Mouse (Mus musculus) thymus, postnatal 4 days (tissue): ENCODE measurements around the gene Copz2.

ENCODE experiments used
- DNase-seq: peaks from one replicate; pipeline ENCODE4 v3.0.0; 2021

The Copz2 gene

DNA sequence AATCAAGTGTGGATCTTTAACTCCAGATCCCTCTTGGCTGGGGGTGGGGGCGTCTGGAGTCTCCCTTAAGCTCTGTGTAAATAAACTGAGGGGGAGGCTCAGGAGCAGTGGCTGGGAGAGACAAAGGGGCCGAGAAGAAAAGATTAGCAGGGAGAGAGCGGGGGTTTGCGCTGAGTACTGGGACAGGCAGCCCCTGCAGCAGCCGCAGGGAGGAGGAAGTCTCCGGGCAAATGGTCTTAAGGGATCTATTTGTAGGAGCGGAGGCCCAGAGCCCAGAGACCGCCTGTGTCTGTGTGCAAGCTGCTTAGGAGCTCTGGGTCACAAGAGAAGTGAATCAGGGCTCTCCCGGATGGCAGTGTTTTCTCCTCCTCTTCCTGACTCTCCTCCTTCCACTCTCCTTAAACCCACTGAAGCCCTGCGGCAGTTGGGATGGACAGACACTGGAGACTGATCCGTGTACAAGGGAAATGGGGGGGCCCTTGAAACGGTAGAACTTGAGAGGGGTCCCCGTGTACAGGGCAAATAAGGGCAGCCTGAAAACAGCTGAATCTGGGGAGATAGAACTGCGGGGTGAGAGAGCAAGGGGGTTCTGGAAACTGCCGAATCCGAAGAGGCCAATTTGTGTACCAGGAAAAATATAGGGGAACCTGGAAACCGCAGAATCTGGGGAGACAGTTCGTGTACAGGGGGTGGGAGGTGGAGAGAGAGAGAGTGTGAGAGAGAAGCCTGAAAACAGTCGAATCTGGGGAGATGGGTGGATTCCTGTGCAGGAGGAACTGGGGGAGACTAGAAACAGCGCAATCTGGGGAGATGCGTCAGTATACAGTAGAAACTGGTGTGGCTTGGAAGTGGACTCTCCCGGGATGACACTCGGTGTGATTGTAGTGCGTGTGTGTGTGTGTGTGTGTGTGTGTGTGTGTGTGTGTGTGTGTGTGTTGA lies 23.0 kb downstream of the Copz2 start:
- DNase-seq, result no peak

DNA sequence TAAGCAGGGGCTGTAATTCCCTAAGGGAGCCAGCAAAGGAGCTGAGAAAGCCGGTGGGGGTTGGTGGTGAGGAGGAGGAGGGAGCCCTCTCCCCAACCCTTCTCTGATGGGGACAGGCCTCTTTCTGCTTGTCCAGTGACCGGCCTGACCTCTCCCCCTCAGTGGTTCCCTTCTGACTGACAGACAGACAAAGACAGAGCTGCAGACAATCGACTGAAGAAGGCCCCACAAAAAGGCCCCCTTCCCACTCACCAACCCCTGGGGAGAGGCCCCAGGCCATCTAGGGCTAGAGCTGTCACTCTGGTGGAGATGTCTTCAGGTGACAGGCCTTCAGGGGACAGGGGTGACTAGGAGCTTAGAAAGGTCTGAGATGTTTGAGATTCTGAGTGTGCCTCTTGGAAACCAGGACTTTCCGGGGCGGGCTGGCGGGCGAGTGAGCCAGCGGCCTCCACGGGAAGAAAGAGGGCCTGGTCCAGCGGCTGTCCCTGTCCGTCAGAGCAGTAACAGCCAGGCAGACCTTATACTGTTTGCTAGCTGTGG lies 24.0 kb downstream of the Copz2 start:
- no peak for DNase-seq

DNA sequence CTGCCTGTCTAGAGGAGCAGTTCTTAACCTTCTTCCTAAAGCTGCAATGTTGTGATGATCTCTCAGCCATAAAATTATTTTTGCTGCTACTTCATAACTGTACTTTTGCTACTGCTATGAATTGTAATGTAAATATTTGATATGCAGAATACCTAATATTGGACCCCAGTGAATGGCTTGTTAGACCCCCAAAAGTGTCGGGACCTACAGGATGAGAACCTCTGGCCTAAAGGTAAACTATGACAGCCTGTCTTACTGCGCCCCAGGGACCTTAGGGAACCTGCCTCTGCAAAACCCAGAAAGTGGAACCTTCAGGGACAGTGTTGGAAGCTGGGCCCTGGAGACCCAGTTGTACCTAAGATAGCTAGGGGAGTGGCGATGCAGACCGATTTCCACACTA lies 25.6 kb downstream of the Copz2 start:
- DNase-seq, result no peak

DNA sequence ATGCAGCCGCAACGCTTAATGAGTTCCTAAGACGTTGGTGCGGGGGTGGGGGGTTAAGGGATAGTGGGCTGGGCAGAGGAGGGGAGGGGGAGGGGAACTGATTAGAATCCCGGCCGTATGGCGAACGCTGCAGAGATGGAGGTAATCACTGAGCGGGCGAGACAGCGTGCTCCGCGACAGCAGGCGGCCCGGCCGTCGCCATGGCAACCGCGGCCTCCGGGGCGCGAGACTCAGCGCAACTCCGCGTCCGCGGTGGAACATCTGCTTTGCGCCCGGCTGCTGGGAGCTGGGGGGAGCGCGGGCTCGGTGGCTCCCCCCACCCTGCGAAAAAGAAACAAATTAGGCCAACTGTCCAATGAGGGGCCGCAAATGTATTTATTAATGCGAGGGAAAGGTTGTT lies 26.1 kb downstream of the Copz2 start:
- DNase-seq, result peak; percentile 87

DNA sequence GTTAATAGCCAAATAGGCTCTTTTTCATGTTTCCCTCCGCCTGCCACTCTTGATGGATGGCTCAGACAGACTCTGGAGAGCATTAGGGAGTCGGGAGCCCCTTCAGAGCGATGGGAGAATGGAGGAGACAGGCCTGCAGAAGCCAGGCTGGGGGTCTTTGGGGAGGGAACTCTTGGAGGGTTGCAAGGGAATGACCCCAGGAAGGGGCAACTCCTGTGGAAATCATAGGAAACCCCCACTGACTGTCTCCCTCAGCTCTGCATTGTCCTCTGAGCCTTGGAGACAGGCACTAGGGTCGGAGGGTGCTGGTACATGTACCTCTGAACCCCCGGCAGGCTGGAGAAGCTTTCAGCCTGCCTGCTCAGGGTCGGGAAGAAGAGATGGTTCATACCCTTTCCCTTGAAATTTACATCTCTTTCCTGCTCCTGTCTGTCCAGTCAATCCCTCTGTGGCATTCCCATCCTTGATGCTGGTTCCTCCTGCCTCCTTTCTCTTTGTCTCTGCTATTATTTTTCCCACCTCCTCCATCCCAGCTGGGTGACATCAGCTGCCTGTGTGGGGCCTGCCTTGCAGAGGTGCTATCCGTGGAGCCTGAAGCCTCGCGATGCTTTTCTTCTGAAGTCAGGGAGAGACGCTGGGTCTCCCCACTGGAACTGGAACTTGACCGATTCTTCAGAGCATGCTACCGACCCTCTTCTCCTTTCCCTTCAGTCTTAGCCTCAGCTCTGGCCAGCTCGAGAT lies 26.8 kb downstream of the Copz2 start:
- no peak for DNase-seq

DNA sequence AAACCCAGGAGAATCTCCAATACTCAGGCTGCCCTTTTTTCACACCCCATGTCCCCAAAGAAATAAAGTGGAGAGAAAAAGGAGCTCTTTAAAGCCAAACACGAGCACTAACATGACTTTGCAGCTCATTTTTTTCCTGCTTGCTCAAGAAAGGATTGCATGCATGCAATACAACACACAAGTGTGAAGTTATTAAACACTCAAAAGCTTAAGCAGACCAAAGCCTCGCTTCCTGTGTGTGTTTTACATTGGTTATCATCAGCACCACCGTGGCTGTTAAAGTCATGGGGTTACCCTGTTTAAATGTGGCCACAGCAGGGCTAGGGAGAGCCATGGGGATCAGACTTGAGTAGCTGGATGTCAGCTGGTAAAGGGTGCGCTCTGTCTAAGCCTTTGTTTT lies 27.4 kb downstream of the Copz2 start:
- no peak for DNase-seq

DNA sequence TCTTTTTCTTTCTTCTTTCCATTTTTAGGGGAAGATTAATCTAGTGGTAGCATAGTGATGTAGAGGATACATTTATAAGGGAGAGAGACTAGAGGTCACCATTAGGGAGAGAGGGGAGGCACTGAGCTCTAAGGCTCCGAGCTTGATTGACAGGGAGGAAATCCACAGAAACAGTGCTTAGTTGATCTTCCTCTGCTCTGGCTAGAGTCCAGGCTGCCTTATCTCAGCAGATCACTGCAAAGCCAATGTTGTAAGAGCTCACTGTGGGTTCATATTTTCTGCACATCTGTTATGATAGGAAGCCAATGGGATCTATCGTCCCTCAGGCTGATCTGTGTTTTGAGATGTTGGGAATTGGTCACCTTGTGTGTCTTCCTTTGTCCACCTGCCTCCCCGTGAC lies 29.0 kb downstream of the Copz2 start:
- DNase-seq, result no peak

DNA sequence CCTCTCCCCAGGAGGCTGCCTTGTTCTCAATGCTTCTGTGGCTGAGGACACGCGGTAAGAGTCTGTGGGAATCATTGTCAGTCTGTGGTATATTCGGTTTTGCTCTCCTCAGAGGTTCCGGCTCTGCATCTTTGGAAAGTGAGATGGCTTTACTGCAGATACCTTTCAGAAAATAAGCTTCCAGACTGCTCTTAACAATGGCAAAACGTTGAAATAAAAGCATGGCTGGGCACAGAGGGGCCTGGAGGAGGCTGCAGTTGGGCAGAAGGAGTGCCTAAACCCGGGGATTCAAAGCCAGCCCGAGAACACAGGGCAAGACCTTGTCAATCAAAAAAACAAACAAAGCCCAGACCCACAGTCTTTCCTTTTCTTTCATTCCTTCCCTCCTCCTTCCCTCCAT lies 29.7 kb downstream of the Copz2 start:
- no peak for DNase-seq

DNA sequence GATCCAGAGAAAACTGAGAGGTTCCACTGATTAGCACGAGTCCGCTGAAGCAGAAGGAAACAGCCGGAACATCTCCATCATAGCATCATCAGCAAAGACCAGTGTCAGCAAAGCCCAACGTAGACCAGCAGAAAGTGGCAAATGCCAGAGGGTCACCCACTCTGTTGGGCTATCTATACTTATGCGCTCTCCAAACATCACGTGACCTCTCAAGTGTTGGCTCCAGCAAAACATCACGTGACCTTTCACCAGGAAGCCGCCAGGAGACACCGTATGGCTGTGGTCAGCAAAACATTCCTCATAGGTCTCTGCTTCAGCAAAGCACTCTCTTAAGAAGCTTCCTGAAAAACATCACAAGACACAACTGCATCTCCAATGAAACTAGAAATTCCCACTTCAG lies 30.6 kb downstream of the Copz2 start:
- no peak for DNase-seq

DNA sequence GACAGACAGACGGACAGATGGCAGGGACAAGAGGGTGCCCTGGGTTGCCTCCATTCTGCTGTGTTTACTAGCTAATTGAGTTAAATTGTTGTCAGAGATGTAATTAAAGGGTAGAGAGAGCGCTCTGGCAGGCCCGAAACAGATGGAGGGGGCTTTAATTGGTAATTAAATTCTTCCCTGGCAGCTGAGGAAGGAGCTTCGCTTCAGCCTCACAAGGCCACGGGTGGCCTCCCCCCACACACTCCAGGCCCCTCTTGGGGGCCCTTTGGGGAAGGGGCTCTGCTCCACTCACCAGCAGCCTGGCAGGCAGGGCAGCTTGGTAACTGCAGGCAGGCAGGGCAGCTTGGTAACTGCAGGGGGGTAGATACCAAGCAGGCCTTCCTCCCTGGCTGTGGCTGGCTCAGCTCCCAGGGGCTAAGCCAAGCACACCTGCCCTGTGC lies 36.3 kb downstream of the Copz2 start:
- no peak for DNase-seq

DNA sequence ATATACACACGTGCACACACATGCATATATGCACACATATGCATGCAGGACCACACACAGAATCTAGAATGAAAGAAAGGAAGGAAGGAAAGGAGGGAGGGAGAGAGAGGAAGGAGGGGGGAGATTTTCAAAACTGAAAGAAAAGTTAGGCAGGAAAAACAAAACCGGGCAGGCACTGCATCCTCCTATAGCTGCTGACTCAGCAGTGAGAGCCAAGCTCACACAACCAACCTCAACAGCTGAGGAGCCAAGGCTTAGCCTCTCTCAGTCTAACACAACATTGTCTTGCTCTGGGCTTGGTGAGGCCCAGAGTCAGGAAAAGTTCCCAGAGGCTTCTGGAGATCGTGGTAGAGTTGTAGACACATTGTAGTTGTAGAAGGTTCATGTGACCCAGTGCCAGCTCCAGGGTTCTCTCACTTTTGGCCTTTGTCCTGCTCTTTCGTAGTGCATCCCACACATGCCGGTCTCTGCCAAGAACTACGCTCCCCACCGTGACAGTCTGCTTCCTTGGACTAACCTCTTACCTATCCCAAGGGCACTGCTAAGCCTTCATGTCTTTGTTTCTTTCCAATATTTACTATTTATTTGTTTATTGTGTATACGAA lies 37.4 kb downstream of the Copz2 start:
- DNase-seq, result no peak

DNA sequence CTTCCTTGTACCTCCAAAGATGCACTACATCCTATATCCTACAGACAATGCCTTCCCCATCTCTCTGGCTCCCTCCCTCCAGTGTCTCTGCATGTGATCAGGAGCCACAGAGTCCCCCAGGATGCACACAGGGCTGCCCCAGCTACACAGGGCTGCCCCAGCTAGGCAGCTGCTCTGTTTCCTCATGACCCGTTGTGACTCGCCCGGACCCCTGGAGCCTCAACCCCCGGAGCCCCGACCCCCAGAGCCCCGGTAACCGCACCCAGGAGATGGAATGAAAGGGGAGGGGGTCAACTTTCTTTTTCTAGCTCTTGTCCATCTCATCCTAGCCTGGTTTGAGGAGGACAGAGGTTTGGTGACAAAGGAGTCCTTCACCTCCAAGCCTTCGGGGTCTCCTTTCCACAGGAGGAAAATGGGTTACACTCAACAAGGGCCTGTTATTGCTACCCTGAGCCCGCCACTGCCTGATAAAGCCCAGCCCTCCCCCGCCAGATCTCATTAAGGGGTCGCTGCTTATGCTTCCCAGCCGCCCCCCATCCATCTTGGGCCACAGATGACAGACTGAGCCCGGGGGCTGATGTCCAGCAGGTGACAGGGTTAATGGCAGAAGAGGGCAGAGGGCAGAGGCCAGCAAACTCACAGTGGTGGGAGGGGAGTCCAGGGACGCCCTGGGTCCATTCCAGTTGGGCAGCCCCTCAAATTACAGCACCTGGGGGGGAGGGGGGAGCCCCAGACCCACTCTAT lies 42.3 kb downstream of the Copz2 start:
- DNase-seq, result no peak

DNA sequence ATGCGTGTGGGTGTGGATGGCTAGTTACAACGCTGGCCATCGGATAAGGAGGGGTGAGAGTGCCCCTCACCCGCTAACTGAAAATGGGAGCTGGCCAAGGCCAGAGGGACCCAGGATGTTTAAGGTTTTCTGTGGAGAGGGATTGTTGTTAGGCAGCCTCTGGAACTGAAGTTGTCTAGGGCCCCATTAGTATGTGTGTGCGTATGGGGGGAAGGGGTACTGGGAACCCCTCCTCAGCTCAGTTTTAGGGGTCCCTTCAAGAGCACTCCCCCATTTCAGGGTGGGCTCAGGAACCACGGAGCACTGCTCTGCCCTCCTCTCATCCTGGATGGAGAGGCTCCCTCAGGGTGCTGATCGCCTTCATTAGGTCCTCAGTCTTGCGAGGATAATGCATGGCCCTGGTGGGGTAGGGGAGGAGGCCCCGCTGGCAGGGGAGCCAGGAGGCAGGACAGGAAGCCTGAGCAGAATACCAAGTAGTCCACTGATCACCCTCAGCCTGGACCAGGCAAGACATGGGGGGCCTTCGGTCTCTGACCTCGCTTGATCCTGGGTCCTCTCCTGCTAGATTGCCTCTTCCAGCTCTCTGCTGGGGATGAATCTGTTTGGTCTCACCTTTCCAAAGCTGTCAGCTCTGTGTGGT lies 43.7 kb downstream of the Copz2 start:
- DNase-seq, result no peak

DNA sequence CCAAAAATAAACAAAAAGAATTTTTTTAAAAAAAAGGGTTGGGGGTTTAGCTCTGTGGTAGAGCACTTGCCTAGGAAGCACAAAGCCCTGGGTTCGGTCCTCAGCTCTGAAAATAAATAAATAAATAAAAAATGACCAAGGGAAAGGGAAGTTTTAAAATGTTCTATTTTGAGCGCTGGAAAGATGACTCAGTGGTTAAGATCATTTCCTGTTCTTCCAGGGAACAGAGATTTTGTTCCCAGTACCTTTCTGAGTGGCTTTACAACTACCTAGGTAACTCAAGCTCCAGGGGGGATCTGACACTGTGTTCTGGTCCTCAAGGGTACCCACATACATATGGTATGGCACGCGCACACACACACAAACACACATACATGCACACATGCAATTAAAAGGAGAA lies 46.2 kb downstream of the Copz2 start:
- no peak for DNase-seq

DNA sequence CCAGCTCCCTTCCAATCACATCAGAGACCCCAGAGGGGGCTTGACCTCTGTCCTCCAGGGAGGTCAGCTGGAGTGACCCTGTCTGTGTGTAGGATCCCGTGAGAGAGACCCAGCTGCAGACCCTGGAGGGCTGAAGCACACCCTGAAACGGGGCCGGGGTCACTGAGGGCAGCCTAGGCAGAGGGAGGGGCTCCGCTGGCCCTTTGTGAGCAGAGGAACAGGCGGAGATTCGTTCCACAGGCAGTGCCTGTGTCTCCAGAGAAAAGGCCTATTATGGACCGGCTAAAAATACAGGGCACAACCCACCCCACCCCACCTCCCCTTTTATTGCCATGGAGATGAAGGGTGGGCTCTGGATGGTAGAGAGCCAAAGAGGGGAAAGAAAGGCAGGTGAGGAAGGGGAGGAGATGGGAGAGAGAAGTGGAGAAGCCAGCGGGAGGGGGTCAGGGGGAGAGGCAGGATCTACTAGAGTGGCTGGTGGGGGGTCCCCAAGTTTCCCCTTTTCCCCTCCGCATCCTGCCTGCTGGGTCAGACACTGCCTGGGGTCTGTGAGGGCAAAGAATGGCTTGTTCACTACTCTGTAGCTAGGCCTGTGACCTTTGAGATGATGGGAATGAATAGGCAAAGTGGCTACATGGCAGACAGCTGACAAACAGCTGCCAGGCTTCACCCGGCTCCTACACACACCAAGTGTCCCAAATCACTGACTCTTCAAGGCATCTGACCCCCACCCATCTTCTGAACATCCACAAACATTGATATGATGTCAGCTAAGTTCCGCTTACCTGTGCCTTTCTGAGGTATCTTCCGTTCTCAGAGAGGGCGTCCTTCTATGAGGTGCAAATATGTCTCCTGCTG lies 50.0 kb downstream of the Copz2 start:
- DNase-seq, result no peak

DNA sequence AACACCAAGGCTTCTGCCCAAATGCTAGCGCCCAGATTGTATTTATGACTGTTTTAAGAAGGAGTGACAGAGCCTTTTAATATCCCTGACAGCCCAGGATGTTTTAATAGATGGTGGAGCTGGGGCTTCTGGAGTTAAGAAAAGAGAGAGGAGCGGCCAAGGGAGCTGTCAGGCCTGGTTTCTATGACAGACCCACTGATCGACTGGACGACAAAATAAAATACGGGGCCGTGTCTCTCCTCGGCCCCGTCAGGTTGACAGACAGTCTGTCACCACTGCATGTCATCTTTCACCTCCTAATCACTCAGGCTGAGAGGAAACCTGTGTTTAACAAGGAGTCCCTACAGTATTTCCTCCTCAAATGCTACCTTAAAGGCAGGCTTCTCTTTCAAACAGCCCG lies 51.7 kb downstream of the Copz2 start:
- no peak for DNase-seq

DNA sequence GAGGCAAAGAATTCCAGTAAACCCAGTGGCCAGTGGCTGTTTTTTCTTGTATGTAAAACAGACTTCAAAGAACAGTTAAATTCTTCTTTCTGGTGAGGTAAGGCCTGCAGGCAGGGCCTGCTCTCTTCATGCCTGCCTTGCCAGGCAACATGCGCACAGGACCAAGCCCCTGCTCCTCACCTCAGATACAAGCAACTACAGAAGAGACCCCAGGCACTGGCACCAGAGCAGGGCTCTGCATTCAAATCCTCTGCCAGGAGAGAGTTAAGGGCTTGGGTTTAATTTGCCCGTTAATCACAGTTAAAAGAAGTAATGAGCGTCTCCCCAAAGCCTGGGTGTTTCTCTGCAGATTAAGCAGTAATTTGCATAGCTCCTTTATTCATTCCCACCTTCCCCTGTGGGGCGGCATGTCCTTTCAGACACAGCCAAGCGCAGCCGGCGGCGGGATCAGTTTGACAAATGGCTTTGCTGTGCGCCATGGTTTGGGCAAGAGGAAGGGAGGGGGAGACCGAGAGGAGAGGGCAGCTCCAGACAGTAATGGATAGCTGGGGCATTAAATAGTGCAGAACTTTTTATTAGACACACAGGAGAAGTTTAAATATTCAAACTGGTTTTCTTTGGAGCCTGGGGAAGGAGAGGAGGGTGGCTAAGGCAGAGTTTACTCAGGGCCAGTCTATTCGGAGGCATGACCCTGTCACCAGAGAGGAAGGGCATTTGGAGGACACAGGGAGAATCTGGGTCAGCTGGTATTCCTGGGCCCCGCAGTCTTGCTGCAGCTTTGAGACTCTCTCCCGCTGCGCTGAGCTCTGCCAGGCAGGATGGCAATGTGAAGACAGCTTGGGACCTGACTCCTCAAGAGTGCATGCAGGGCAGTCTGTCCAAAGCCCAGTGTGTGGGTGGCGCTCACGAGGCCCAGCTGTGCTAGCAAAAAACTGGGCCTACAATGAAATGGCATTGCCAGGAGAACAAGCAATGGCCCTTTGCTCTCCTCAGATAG lies 53.3 kb downstream of the Copz2 start:
- no peak for DNase-seq

DNA sequence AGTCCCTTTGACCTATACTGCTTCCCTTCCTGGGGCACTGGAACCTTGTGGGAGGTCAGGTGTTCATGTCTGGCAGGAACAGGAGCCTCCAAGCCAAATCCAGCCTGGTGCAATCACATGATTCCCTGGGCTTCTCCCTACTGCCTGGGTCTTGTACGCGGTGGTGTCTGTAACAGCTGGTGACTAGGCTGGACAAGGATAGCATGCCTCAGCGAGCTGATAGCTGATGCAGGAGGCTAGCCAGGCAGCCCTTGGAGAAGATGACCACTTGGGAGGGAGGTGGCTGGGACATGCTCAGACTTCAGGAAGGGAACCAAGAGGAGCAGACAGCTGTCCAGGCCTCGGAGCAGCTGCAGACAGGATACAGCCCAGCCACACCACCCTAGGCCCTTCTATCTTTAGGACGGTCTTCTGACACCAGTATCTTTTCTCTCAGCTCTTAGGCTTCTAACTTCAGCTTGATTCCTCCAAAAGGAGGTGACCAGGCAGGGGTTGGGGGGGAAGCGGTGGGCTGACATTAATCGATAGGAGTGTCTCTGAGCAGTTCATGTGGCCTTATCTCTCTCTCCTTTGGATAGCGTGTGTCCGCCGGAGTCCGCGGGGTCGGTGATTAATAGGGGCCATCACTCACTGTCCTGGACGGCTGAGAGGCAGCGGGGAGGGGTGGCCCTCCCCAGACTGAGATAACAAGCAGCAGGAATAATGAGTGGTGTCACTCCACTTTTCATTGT lies 56.9 kb downstream of the Copz2 start:
- no peak for DNase-seq

DNA sequence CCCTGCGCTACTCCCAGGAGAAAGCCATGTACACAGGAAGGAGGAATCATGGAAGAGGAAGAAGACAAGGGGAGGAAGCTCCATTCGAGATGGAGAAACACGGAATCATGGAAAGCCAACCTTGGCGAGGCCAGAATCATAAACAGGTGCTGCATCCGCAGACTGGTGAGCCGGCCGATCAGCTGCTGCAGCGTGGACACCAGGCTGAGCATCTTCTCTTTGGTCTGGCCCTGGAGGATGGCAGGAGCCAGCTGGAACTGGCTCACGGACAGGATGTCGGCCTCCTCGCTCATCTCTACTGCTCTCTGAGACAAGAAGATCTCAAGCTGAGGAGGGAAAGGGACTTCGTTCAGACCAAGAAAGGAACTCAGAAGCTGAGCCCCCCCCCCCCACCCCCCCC lies 58.9 kb downstream of the Copz2 start:
- no peak for DNase-seq
